Mouse (Mus musculus) C2C12 (cell line): ENCODE data around the gene Sugp2.

Source experiments
- CTCF ChIP-seq: IDR thresholded peaks from one replicate; pipeline ENCODE4 v1.5.1; 2011; ENCODE audit not compliant: control insufficient read depth, insufficient read depth, insufficient read length
- MYOD1 ChIP-seq: IDR thresholded peaks from one replicate; pipeline ENCODE4 v1.6.1; 2011; ENCODE audit warnings: low read depth; ENCODE audit not compliant: control insufficient read depth, insufficient read length

DNA sequence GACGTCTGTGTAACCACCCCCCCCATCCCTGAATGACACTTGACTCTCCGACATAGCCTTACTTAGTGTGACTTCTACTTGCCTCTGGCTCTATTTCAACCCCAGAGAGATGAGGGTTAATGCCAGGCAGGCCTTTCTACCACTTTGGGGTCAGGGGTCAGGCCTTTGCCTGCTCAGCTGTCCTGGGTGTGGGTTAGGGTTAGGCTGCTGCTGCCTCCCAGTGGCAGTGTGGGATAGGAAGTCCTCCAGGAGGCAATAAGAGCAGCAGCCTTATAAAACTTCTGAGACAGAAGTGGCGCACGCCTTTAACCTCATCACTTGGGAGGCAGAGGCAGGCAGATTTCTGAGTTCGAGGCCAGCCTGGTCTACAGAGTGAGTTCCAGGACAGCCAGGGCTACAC is 6.6 kb downstream of the Sugp2 start:
- TF ChIP-seq CTCF (no peak), MYOD1 (no peak)
